Mouse (Mus musculus) c-Kit-positive CD71-positive TER-119-positive erythroid progenitor cells, embryonic 14.5 days (primary cell): ENCODE results near the gene Tprn.
A peak's percentile ranks its signal among the peaks of the same experiment; 100 is the strongest.

Source experiments
- DNase-seq: peaks from one replicate; pipeline ENCODE4 v3.0.0-alpha.2; 2013; ENCODE audit warnings: low spot score

Tprn gene

GRCm38 (mm10) chr2:25262291-25262767 lies at the start of gene Tprn:
Gene Tprn, plus strand, starts transcription at chr2:25262618.
- peak; percentile 95 for DNase-seq

DNA sequence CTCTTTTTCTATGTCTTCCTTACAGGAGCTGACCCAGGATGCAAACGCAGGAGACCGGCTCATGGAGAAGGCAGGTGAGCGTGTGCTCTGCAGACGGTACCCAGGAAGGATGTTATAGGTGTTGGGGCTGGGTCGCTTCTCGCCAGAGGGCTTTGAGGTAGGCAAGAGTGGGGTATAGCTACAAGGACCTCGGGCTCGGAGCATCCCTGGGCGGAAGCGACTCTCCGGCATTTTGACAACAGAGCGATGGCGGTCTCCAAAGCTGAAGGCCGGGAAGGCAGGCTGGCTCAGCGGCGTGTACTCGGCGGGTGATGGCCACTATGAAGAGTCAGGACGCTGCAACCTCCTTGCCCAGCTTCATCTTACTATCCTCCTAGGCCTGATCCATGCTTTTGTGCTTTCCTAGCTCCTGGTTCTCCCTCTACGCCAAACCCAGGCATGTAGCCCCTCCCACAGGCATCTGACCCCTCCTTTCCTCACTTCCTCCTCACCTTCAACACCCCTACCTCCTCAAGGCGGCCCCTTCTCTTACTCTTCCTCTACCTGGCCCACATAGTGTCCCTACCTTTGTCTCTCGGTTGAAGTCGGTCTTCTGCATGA lies 49.1 kb upstream of the Tprn start:
- DNase-seq, result no peak

DNA sequence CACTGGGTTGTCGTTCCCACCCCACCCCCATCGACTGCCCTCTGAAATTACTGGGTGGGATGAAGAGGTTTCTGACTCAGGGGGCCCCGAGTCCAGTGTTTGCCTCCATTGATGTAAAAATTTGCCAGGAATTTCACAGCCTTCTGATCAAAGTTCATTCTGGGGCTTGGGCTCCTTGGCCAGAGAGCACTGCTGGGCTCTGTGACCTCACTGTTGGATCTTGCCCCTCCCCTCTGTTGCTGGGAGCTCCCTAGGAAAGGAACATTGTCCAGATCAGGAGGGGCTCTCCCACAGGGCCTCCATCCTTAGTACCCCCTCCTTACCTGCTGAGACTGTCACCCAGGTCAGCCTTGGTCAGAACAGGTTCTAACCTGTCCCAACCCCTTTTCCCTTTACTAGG lies 48.0 kb upstream of the Tprn start, which contains the start of gene Stpg3:
TSS of gene Stpg3 (minus strand) at position 194 of the 400 bp plus-strand sequence.
- no peak for DNase-seq

GRCm38 (mm10) chr2:25217666-25218065 lies 44.8 kb upstream of the Tprn start:
- DNase-seq, result no peak

- no peak for DNase-seq
Observed at GRCm38 (mm10) chr2:25218445-25218844, 44.0 kb upstream of the Tprn start, which contains the start of gene Fam166a. Gene Fam166a, plus strand, starts transcription at chr2:25218745.

- DNase-seq, result no peak
Observed at GRCm38 (mm10) chr2:25221331-25221772, 41.1 kb upstream of the Tprn start.

DNA sequence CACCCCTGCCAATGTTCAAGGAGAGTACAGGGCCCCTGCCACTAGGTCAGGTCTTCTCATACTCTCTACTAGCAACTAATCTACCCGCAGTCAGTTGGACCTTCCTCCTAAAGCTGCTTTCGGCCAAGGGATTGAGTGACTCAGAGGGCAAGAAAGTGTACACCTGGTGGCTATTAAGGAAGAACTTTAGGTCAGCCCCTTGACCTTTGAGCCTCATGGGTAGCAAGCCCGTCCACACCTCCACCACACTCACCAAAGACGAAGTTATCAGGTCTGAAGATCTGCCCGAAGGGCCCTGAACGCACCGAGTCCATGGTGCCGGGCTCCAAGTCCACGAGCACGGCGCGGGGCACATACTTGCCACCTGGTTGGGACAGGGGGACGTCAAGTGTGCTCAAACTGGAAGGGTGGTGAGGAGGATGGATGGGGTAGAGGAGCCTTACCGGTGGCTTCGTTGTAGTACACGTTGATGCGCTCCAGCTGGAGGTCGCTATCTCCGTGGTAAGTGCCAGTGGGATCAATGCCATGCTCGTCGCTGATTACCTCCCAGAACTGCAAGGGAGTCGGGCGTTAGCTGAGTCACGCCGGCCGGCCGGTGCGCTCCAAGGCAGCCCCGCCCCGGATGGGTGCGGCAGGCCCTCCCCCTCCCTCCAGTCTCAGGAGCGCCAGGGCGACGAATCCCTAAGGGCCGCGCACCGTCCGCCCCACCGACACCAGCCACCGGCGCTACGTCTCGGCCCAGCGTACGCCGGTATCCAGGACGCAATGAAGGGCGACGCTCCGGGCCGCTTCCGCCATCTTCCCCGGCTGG lies 38.5 kb upstream of the Tprn start:
- peak; percentile 91 for DNase-seq

DNA sequence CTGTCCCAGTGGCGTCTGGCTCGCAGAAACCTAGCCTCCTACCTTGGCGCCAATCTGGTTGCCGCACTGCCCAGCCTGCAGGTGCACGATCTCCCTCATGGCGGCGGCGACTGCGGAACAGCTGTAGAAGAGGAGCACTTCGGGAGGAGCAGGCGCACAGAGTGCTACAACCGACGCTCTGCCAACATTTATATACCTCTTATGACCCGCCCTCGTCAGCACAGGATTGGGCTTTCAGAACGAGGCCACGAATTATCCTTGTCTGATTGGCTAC lies 38.0 kb upstream of the Tprn start, which contains the start of gene Tubb4b:
TSS of gene Tubb4b (minus strand) at position 211 of the 274 bp plus-strand sequence.
- peak; percentile 99 for DNase-seq

DNA sequence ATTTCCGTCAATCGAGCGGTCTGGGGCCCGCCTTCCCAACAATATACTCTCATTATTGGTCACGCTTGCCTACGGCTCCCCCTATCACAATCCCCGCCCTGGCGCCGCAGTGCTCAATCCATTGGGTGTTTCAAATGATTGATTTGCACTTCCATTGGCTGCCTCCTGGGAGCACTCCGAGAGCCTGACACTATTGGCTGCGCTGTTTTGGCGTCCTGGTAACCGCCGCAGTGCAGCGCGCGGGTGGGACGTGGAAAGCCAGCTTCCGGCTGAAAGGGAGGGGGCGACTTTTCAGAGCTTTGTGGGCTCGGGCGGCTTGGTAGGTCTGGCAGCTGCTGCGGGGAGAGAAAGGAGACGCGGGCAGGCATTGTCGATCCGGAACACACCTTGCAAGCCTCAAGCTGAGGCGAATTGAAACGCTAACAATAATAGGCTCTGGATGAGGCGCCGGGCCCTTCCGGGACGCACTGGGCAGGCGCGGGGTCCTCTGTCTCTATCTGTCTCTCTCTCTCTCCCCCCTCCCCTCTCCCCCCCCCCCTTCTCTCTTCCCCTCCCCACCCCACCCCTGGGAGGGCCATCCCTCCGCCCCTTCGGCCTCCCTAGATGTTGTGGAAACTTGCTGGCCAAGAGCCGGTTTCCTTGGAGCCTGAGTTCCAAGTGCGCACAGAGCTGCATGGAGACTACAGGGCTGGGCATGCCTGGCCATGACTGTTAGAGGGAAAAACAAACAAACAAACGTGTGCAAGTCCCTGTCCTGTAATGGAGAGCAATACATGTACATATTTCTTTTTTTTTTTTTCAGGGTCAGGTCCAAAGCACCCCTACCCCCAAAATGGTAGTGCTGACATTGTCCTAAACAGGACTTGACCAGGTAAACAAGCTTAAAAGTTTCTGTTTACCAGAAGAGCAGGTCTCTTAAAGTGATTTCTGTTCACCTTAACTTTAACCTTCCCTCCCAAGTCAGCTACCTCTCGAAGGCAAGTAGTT lies 37.4 kb upstream of the Tprn start:
- DNase-seq, result no peak

DNA sequence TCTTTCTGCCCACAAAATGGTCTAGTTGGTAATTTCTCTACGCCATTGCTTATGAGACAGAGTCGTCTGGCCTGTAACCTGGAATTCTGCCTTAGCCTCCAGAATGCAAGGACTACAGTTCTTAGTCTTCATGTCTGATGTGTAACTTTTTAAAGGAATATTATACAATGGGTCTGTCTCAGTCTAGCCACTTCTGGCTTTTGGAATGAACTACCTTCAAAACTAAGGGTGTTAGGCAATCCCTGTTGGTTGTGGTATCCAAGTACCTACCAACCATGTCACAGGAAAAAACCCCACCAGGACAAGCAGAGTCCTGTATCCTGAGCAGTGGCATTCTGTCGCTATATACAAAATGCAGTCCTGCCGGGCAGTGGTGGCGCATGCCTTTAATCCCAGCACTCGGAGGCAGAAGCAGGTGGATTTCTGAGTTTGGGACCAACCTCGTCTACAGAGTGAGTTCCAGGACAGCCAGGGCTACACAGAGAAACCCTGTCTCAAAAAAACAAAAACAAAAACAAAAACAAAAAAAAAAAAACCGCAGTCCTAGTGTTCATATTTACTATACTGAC lies 36.5 kb upstream of the Tprn start:
- no peak for DNase-seq

DNA sequence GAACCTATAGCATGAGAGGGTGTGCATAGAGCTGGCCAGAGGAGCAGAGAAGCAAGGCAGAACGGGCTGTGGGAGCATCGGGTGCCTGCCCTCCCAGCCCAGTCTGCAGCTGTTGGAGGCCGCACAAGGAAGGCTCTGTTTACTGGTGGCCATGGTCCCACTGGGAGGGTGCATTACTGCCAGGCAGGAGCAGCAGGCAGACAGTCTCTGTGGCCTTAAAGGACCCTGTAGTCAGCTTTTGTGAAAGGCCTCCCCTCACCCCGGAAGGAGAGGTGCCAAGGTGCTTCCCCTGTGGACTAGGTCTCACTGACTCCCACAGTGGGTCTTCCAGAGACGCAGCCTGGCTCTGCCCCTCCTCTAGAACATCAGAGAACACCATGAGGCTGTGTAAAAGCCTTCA lies 35.6 kb upstream of the Tprn start:
- no peak for DNase-seq

GRCm38 (mm10) chr2:25227406-25227805 lies 35.0 kb upstream of the Tprn start:
- no peak for DNase-seq

DNA sequence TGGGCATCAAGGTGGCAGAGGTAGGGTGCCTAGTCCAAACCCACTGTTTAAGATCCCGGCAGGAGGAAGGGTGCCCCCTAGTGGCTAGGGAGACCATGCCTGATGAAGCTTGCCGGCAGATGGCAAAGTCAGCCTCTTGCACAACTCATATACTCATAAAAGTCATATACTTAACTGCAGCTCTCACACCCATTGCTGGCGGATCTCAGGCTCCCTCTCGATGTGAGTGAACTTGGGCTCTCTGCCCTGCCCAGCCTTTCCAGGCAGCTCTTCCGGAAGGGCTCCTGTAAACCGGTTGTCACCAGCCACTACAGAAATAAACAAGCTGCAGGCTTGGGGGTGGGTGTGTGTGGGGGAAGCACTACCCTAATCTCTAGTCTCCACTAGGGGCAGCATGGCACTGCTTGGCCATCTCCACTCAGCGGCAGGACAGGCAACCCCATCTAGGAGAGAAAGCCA lies 34.0 kb upstream of the Tprn start:
- peak; percentile 87 for DNase-seq

DNA sequence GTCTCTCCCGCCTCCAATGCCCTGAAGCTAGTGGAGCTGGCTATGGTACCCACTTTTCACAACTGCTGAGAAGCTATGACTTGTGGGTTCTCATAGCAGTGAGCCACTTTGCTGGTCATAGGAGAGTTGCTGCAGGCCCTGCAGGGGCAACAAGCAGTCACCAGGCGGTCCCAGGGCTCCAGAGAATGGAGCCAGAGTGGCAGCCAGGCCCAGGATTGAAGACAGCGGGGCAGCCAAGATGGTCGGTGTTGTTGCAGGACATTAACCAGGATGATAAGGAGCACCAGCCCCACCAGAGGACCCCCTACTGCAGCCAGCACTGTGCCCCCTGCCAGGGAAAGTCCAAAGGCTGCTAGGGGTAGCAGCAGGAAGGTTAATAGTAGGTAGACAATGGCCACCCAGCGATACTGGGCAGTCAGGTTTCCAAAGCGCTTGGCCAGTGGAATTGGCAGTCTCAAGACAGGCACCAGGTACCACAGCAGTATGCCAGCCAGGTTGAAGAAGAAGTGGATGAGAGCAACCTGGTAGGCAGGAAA lies 33.4 kb upstream of the Tprn start:
- no peak for DNase-seq

DNA sequence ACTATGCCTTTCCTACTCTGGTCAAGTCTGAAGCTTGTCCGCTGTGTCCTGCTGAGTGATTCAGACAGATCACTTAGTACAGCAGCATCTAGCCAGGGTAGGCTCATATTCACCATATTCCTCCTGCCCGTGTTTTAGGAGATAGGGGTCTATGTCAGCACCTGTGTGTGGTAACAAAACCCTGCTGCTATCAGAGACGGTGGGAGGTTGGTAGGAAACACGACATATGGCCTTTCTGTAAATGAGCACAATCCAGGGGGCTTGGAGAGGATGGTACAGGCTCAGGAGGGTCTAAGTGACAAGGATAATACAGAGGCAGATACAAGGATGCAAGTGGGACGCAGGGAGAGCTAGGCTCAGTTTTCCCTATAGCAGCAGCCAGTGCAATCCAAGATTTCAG lies 32.8 kb upstream of the Tprn start:
- no peak for DNase-seq

- DNase-seq, result no peak
Observed at GRCm38 (mm10) chr2:25230581-25230980, 31.8 kb upstream of the Tprn start.

DNA sequence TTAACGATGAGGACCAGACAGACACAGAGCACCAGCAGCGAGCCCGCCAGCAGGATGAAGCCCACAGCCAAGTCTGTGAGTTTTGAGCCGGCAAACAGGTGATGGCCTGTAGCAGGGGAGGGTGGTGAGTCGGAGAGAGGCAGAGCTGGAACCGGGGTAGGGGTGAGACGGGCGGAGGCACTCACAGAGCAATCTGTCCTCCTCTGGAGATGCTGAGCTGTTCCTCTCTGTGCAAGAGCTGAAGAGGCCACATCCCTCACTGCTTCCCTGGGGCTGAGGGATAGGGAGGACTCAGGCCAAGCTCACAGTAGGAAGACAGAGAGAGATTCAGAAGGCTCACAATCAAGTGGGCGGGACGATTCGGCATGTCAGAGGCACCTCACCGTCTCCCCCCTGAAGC lies 31.4 kb upstream of the Tprn start:
- no peak for DNase-seq

- DNase-seq, result no peak
Observed at GRCm38 (mm10) chr2:25233421-25233820, 29.0 kb upstream of the Tprn start.

DNA sequence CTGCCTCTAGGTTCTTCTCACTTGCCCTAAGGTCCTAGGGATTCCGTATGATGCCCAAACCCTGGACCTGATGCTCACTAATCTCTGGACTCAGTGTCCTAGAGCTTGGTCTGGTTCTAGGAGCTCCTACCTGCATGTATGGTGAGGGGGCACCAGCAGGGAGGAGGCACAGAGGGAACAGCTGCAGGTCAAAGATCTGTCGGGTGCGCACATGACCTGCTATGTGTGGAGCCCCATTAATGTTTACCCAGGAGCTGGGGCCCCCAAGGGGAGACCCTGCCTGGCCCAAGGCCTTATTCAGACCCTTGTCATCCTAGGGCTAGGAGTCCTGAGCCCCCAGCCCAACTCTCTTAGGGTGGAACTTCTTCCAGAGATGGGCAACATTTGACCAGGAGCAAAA lies 28.4 kb upstream of the Tprn start, which contains the start of gene Slc34a3:
TSS of gene Slc34a3 (minus strand) at position 315 of the 400 bp plus-strand sequence.
- DNase-seq, result no peak

DNA sequence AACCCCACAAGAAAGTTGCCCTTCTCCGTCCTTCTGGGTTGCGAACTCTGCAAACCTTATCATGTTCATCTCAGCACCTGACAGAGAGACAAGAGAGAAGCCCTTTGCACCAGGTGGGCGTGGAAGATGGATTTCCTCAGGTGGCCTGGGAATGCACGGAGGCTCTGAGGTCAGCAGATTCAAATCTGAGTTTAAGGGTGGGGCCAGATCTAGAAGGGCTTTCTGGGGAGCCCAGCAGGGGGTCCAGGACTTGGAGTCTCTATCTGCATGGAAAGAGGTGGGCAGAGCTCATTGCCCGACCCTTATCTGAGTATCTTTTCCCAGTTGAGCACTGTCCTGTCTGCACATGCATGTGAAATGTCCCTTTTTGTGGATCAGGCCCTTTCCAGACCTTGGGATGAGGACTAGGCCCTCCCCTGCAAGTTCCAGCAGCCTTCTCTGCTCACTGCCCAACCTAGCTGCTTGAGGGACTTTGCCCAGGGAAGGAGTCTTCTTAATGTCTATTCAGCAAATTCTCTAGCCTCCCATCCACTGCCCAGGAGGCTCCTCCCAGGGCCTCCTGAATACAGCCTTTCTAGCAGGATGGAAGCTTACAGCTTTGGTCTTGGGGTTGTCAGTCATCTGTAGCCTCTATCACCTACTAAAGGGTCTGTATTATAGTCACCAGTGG lies 27.7 kb upstream of the Tprn start:
- no peak for DNase-seq

GRCm38 (mm10) chr2:25236614-25237013 lies 25.8 kb upstream of the Tprn start, which contains the start of gene Rnf224:
Gene Rnf224, minus strand, starts transcription at chr2:25236787.
- DNase-seq, result no peak
